Mouse (Mus musculus) intestine, embryonic 15.5 days (tissue): ENCODE data around the gene Nfatc2ip. TPM values are rescaled to one million over a fixed set of nuclear protein-coding genes. Genes with fewer than 3 reads are reported as not detected.
A peak's percentile ranks its signal among the peaks of the same experiment; 100 is the strongest.

Experiments used
- ATAC-seq: fragments of 200-750 bp; cut with Nextera tagmentation; 2 replicates; pipeline ENCODE4 v1.8.0; 2017; ENCODE audit warnings: moderate TSS enrichment, moderate library complexity
- H3K27ac ChIP-seq: fragments of 300-500 bp; sonication (generic); 2 replicates; pipeline ENCODE4 v1.5.1; 2015; ENCODE audit warnings: mild to moderate bottlenecking, inconsistent platforms
- H3K27me3 ChIP-seq: fragments of 300-500 bp; sonication (generic); replicated peaks from 2 replicates; pipeline ENCODE4 v1.6.1; 2015; ENCODE audit warnings: inconsistent platforms
- H3K36me3 ChIP-seq: fragments of 300-500 bp; sonication (generic); 2 replicates; pipeline ENCODE4 v1.6.1; 2015; ENCODE audit warnings: inconsistent platforms
- H3K4me1 ChIP-seq: fragments of 300-500 bp; sonication (generic); replicated peaks from 2 replicates; pipeline ENCODE4 v1.6.1; 2015; ENCODE audit warnings: inconsistent platforms
- H3K4me2 ChIP-seq: fragments of 300-500 bp; sonication (generic); replicated peaks from 2 replicates; pipeline ENCODE4 v1.6.1; 2015; ENCODE audit warnings: mild to moderate bottlenecking, inconsistent platforms
- H3K4me3 ChIP-seq: fragments of 300-500 bp; sonication (generic); replicated peaks from 2 replicates; pipeline ENCODE4 v1.5.1; 2015; ENCODE audit warnings: inconsistent platforms
- H3K9ac ChIP-seq: fragments of 300-500 bp; sonication (generic); 2 replicates; pipeline ENCODE4 v1.6.1; 2015; ENCODE audit warnings: inconsistent platforms
- H3K9me3 ChIP-seq: fragments of 300-500 bp; sonication (generic); 2 replicates; pipeline ENCODE4 v1.6.1; 2016; ENCODE audit warnings: inconsistent platforms
- WGBS: fragments of 180-500 bp; shearing (Covaris S2); methylation state at CpG from one replicate; pipeline ENCODE4 v1.1.7; 2015; 5-methylcytosine and 5-hydroxymethylcytosine counted together
- polyA plus RNA-seq: library from polyadenylated mRNA; unstranded; fragments of >200 nt; fragmentation: Nextera tagmentation; extraction: Ambion mirVana; gene quantifications from 2 replicates; pipeline ENCODE4 v1.2.1, GENCODE M21; 2015

The Nfatc2ip gene
- polyA plus RNA-seq, 1 experiment from 2014 or later: 2.5 TPM

DNA sequence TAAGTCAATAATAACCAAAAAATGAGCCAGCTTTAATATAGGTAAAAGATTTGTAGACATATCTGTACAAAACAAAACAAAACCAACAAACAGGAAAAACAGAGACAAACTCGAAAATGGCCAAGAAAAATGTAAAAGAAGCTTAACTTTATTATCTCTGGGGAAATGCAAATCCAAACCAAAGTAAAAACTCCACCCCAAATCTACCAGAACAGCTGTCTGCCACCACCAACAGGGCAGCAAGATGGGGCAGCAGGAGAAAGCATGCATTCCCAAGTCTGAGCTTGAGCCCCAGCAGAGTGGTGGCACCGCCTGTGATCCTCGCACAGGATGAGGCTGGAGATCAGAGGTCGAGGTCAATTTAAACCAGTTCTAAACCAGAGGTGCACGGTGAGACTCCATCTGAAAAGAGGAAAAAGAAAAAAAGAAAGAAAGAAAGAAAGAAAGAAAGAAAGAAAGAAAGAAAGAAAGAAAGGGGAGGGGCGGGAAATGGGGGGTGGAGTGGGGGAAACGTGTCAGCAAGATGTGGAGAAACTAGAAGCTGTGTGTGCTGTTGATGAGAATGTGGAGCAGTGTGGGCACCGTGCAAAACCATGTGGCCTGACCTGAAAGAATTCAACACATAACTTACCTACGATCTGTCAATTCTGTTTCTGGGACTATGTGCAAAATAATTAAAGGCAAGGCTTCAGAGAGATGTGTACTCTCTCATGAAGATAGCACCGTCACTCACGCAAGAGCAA is 43.1 kb downstream of the Nfatc2ip start:
- Histone ChIP-seq H3K27me3 (no peaks in the 10 kb centered on the region), H3K4me1 (0 out of 2 replicates have a peak, but pooled peaks cover 2% of the 10 kb centered on the region), H3K9ac (no peak overlapping the region), H3K27ac (no peak overlapping the region), H3K4me3 (no peak overlapping the region), H3K36me3 (no peaks in the 10 kb centered on the region), H3K9me3 (no peaks in the 10 kb centered on the region), H3K4me2 (no peak overlapping the region)
- no peak for ATAC-seq
- 65% methylated on average over 11 of the region's 11 CpGs for WGBS

GRCm38 (mm10) chr7:126351419-126351951 is 45.1 kb downstream of the Nfatc2ip start:
- Histone ChIP-seq H3K4me1 (0 out of 2 replicates have a peak, but pooled peaks cover 2% of the 10 kb centered on the region), H3K27ac (no peak overlapping the region), H3K9me3 (no peaks in the 10 kb centered on the region), H3K4me2 (no peak overlapping the region), H3K4me3 (no peak overlapping the region), H3K36me3 (no peaks in the 10 kb centered on the region), H3K27me3 (no peaks in the 10 kb centered on the region), H3K9ac (no peak overlapping the region)
- ATAC-seq: no peak
- 54% methylated on average over 10 of the region's 10 CpGs for WGBS

GRCm38 (mm10) chr7:126350748-126351418 is 45.7 kb downstream of the Nfatc2ip start:
- H3K9me3 ChIP-seq: no peaks in the 10 kb centered on the region
- no peak overlapping the region for H3K9ac ChIP-seq
- no peak for ATAC-seq
- H3K4me2 ChIP-seq: no peak overlapping the region; the same call in 1 of the 2 replicates
- no peaks in the 10 kb centered on the region for H3K27me3 ChIP-seq
- 59% methylated on average over 20 of the region's 20 CpGs for WGBS
- H3K27ac ChIP-seq: no peak overlapping the region
- H3K4me3 ChIP-seq: no peak overlapping the region
- H3K36me3 ChIP-seq: no peaks in the 10 kb centered on the region
- H3K4me1 ChIP-seq: 0 out of 2 replicates have a peak, but pooled peaks cover 2% of the 10 kb centered on the region

- Histone ChIP-seq H3K4me1 (0 out of 2 replicates have a peak, but pooled peaks cover 2% of the 10 kb centered on the region), H3K9ac (no peak overlapping the region), H3K27me3 (no peaks in the 10 kb centered on the region), H3K4me3 (no peak overlapping the region), H3K9me3 (no peaks in the 10 kb centered on the region), H3K4me2 (no peak overlapping the region), H3K27ac (no peak overlapping the region), H3K36me3 (no peaks in the 10 kb centered on the region)
- ATAC-seq: no peak
- WGBS: 52% methylated on average over 8 of the region's 8 CpGs
Observed at GRCm38 (mm10) chr7:126348293-126348692, 48.2 kb downstream of the Nfatc2ip start.

GRCm38 (mm10) chr7:126347098-126347497 is 49.4 kb downstream of the Nfatc2ip start:
- Histone ChIP-seq H3K27me3 (no peaks in the 10 kb centered on the region), H3K27ac (no peak overlapping the region), H3K4me3 (no peak overlapping the region), H3K36me3 (no peaks in the 10 kb centered on the region), H3K9ac (no peak overlapping the region), H3K4me2 (no peak overlapping the region), H3K4me1 (0 out of 2 replicates have a peak, but pooled peaks cover 2% of the 10 kb centered on the region), H3K9me3 (no peaks in the 10 kb centered on the region)
- WGBS: 31% methylated on average over 1 of the region's 1 CpGs
- ATAC-seq: peak; percentile 50; the same call in 1 of the 2 replicates

- H3K4me3 ChIP-seq: no peak overlapping the region
- no peaks in the 10 kb centered on the region for H3K27me3 ChIP-seq
- ATAC-seq: no peak
- no peaks in the 10 kb centered on the region for H3K9me3 ChIP-seq
- no peak overlapping the region for H3K27ac ChIP-seq
- no peaks in the 10 kb centered on the region for H3K36me3 ChIP-seq
- WGBS: 44% methylated on average over 3 of the region's 3 CpGs
- no peaks in the 10 kb centered on the region for H3K4me1 ChIP-seq
- no peak overlapping the region for H3K9ac ChIP-seq
- H3K4me2 ChIP-seq: no peak overlapping the region
Observed at GRCm38 (mm10) chr7:126345969-126346368, 50.6 kb downstream of the Nfatc2ip start.

DNA sequence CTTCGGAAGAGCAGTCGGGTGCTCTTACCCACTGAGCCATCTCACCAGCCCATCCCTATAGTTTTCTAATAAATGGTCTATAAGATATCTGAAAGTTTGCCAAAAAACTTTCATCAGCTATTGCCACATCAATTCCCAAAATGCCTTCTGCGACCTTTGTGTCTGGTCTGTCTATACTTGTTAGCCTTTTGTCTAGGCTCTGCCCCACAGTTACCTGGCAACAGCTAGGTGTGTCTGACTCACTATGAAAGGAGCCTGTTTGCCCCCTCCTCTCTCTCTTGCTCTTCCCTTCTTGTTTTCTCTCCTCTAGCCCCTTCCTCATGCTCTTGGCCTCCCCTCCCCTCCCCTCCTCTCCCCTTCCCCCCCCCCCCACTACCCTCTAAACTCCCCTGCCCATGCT is 51.0 kb downstream of the Nfatc2ip start:
- Histone ChIP-seq H3K4me3 (no peak overlapping the region), H3K9me3 (no peaks in the 10 kb centered on the region), H3K9ac (no peak overlapping the region), H3K4me1 (peaks cover 3% of the 10 kb centered on the region; the same call in 1 of the 2 replicates), H3K27me3 (no peaks in the 10 kb centered on the region), H3K36me3 (no peaks in the 10 kb centered on the region), H3K27ac (no peak overlapping the region), H3K4me2 (no peak overlapping the region)
- no peak for ATAC-seq
- WGBS: 62% methylated on average over 3 of the region's 3 CpGs

DNA sequence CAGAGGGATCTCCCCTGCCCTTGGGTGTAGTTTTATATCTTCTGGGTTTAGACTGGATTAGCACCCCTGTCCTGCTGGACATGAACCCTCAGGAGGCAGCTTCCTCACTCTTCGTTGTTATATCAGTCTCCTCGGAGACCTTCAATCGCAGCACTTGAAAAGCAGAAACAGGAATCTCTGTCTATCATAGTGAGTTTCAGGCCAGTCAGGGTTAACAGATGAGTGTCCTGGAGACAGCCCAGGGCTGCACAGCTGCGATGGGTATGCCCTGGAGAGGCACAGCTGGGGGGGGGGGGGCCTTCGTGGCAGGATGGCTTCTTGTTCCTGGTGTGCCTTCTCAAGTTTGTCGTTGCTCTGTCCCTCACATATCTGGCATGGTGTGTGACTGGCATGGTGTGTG is 55.6 kb downstream of the Nfatc2ip start:
- no peaks in the 10 kb centered on the region for H3K36me3 ChIP-seq
- peaks cover 4% of the 10 kb centered on the region; the same call in 1 of the 2 replicates for H3K4me1 ChIP-seq
- H3K4me3 ChIP-seq: no peak overlapping the region
- ATAC-seq: peak; percentile 42; the same call in 1 of the 2 replicates
- H3K9ac ChIP-seq: no peak overlapping the region
- H3K27ac ChIP-seq: peak overlapping the region; percentile 64
- no peak overlapping the region for H3K4me2 ChIP-seq
- no peaks in the 10 kb centered on the region for H3K9me3 ChIP-seq
- 38% methylated on average over 6 of the region's 6 CpGs for WGBS
- H3K27me3 ChIP-seq: no peaks in the 10 kb centered on the region

DNA sequence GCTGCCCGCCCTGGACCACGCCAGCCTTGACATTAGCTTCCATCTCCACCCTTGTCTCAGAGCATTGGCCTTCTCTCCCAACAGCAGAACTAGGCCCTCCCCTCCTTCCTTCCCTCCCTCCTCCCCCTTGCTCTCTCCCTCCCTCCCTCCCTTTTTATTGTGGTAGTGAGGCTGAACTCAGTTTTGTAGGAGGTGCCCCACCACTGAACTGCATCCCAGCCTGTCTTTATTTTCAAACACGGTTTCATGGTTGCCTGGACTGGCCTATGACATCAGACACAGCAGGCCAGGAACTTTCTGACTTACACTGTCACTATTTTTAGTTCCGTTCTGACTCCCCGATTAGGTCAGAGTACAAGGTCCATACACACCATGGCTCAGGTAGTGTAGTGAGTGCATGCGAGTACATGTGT is 56.3 kb downstream of the Nfatc2ip start:
- Histone ChIP-seq H3K4me3 (no peak overlapping the region), H3K4me1 (peaks cover 4% of the 10 kb centered on the region; the same call in 1 of the 2 replicates), H3K27ac (peak overlapping the region; percentile 64), H3K36me3 (no peaks in the 10 kb centered on the region), H3K4me2 (no peak overlapping the region), H3K27me3 (no peaks in the 10 kb centered on the region), H3K9me3 (no peaks in the 10 kb centered on the region), H3K9ac (no peak overlapping the region)
- WGBS: 61% methylated on average over 6 of the region's 6 CpGs
- peak; percentile 92 for ATAC-seq

GRCm38 (mm10) chr7:126339521-126339971 is 57.0 kb downstream of the Nfatc2ip start:
- Histone ChIP-seq H3K27ac (no peak overlapping the region), H3K27me3 (no peaks in the 10 kb centered on the region), H3K9me3 (no peaks in the 10 kb centered on the region), H3K4me3 (no peak overlapping the region), H3K9ac (no peak overlapping the region), H3K4me2 (no peak overlapping the region), H3K4me1 (peaks cover 4% of the 10 kb centered on the region; the same call in 1 of the 2 replicates), H3K36me3 (no peaks in the 10 kb centered on the region)
- no peak for ATAC-seq
- 74% methylated on average over 8 of the region's 8 CpGs for WGBS

DNA sequence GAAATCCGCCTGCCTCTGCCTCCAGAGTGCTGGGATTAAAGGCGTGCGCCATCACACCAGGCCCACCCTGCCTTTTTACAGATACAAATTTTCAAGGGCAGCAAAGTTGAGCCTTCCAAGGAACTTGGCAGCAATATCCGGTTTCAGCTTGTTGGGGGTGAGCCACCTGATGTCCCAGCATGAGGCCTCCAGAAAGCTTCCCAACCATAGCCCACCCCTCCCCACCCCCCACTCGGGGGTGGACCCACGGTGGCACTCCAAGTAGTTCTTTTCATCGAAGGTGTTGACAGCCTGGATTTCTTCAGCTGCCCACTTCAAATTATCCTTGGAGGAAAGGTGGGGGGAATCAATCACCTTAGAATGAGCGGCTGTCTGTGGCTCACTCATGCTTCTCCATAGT is 57.6 kb downstream of the Nfatc2ip start:
- H3K27ac ChIP-seq: no peak overlapping the region
- no peaks in the 10 kb centered on the region for H3K27me3 ChIP-seq
- no peak overlapping the region for H3K4me2 ChIP-seq
- peaks cover 4% of the 10 kb centered on the region; the same call in 1 of the 2 replicates for H3K4me1 ChIP-seq
- no peak overlapping the region for H3K9ac ChIP-seq
- no peaks in the 10 kb centered on the region for H3K9me3 ChIP-seq
- H3K36me3 ChIP-seq: no peaks in the 10 kb centered on the region
- no peak overlapping the region for H3K4me3 ChIP-seq
- WGBS: 78% methylated on average over 8 of the region's 8 CpGs
- ATAC-seq: no peak

GRCm38 (mm10) chr7:126335556-126335955 is 61.0 kb downstream of the Nfatc2ip start:
- Histone ChIP-seq H3K9me3 (no peaks in the 10 kb centered on the region), H3K36me3 (no peaks in the 10 kb centered on the region), H3K27me3 (no peaks in the 10 kb centered on the region), H3K4me1 (peaks cover under 1% of the 10 kb centered on the region; the same call in 1 of the 2 replicates), H3K27ac (no peak overlapping the region), H3K4me3 (no peak overlapping the region), H3K4me2 (no peak overlapping the region), H3K9ac (no peak overlapping the region)
- no peak for ATAC-seq
- WGBS: 89% methylated on average over 1 of the region's 1 CpGs
